Mouse (Mus musculus): ENCODE results near the gene Btbd11. TPM values are rescaled to one million over a fixed set of nuclear protein-coding genes. Genes with fewer than 3 reads are reported as not detected.

Gene Btbd11
- polyA plus RNA-seq, 1 experiment: 38.7 TPM

- Histone ChIP-seq H3K27ac (ENCODE audit: insufficient read depth, low read length) (no peak overlapping the region), H3K27me3 (ENCODE audit: control insufficient read depth, insufficient read depth, low read length) (no peaks in the 10 kb centered on the region), H3K4me3 (replicated peaks; ENCODE audit: insufficient read depth, low read depth, low read length) (no peak overlapping the region), H3K4me1 (ENCODE audit: control insufficient read depth, insufficient read depth, low read length) (no peaks in the 10 kb centered on the region)
- WGBS: 59% methylated on average over 6 of the region's 6 CpGs
- DNase-seq: no peak
- TF ChIP-seq CTCF (IDR thresholded peaks at IDR 0.05; ENCODE audit: borderline replicate concordance, insufficient read depth, low read depth, low read length) (no peak), POLR2A (IDR thresholded peaks at IDR 0.05; ENCODE audit: borderline replicate concordance, insufficient read depth, low read length) (no peak)
These were observed 205.4 kb downstream of the Btbd11 start for GRCm38 (mm10) chr10:85591986-85592385.

DNA sequence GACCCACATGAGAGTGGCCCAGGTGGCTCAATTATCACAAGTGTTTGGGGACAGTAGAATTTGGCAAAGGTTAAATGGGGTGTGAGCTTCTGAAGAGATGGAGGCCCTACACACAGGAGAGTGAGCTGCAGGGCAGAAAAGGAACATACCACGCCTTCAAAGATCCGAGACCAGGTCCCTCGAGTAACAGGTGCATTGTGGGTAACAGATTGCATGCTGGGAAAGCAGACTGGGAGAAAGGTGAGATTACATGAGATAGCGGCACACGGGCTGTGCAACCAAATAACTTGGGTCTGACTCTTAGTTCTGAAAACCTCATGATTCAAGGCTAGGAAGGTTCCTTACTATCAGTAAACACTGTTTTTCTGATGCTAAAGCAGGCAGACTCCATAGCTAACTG lies 209.7 kb downstream of the Btbd11 start:
- Histone ChIP-seq H3K4me1 (ENCODE audit: control insufficient read depth, insufficient read depth, low read length) (peaks cover 6% of the 10 kb centered on the region), H3K27ac (ENCODE audit: insufficient read depth, low read length) (no peak overlapping the region), H3K27me3 (ENCODE audit: control insufficient read depth, insufficient read depth, low read length) (no peaks in the 10 kb centered on the region), H3K4me3 (replicated peaks; ENCODE audit: insufficient read depth, low read depth, low read length) (no peak overlapping the region)
- TF ChIP-seq CTCF (IDR thresholded peaks at IDR 0.05; ENCODE audit: borderline replicate concordance, insufficient read depth, low read depth, low read length): no peak
- TF ChIP-seq POLR2A (IDR thresholded peaks at IDR 0.05; ENCODE audit: borderline replicate concordance, insufficient read depth, low read length): no peak
- 98% methylated on average over 5 of the region's 5 CpGs for WGBS
- no peak for DNase-seq

DNA sequence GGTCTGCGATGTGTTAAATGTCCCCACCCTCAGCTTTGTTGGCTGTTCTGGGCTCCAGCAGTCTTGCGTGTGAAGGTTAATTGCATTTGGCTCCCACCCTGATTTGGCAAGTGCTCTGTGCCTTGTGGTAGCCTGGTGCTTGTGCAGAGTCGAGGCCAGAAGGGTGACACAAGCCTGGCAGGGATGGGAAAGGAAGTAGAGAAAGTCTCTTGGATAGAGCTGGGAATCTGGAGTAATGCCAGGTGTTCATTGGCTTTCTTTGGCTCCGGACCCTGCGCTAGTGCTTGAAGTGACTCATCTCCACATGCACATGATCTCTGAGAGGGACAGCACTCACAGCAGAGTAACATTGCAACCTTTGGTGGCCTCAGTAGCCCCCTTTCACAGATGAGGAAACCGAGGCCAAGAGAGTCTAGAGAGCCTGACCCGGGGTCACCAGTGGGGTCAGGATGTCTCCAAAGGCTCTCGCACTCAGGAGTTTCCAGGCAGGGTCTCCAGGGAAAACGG lies 211.5 kb downstream of the Btbd11 start:
- WGBS: 2% methylated on average over 9 of the region's 9 CpGs
- Histone ChIP-seq H3K27ac (ENCODE audit: insufficient read depth, low read length) (no peak overlapping the region), H3K4me1 (ENCODE audit: control insufficient read depth, insufficient read depth, low read length) (peaks cover 6% of the 10 kb centered on the region), H3K4me3 (replicated peaks; ENCODE audit: insufficient read depth, low read depth, low read length) (peak overlapping the region; percentile 41), H3K27me3 (ENCODE audit: control insufficient read depth, insufficient read depth, low read length) (no peaks in the 10 kb centered on the region)
- DNase-seq: peak; percentile 66 to 86
- TF ChIP-seq POLR2A (IDR thresholded peaks at IDR 0.05; ENCODE audit: borderline replicate concordance, insufficient read depth, low read length): no peak
- TF ChIP-seq CTCF (IDR thresholded peaks at IDR 0.05; ENCODE audit: borderline replicate concordance, insufficient read depth, low read depth, low read length): no peak

DNA sequence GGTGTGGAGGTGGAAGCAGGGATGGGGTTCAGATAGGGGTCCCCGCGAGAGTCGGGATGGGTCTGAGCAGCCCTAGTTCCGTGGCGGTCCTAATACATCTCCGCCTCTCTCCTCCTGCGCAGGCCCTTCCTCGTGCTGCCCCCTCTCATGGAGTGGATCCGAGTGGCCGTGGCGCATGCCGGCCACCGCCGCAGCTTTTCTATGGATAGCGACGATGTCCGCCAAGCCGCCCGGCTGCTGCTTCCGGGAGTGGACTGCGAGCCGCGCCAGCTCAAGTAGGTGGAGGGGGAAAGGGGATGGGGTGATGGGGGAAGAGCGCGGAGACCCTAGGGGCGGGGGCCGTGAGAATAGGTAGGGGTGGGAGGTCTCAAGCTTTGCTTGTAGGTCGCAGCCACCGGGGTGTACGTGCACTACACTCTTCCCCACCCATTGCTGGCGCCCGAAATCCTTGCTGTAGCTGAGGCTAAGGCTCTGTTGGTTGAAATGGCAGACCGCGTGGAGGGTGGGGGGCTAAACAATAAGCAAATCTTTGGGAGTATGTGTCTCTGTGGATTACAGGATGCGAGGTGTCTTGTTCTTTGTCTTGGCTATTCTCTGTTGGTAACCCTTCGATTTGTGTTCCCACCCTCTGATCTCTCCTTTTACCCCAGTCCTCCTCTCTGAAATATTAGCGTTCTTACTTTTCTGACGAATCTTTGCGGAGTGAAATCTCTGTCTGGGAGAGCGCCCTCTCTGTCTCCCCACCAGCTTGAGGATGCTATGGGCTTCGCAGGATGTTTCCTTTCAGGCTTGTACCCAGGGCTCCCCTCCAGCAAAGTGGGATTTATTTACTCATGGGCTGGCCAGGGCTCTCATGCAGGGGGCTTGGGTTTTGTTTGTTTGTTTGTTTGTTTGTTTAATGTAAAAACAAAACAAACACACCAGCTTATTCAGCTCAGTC lies 212.3 kb downstream of the Btbd11 start:
- Histone ChIP-seq H3K4me3 (replicated peaks; ENCODE audit: insufficient read depth, low read depth, low read length) (peak overlapping the region; percentile 41), H3K4me1 (ENCODE audit: control insufficient read depth, insufficient read depth, low read length) (peaks cover 6% of the 10 kb centered on the region), H3K27ac (ENCODE audit: insufficient read depth, low read length) (no peak overlapping the region), H3K27me3 (ENCODE audit: control insufficient read depth, insufficient read depth, low read length) (no peaks in the 10 kb centered on the region)
- DNase-seq: peak; percentile 27 to 30
- TF ChIP-seq CTCF (IDR thresholded peaks at IDR 0.05; ENCODE audit: borderline replicate concordance, insufficient read depth, low read depth, low read length) (no peak), POLR2A (IDR thresholded peaks at IDR 0.05; ENCODE audit: borderline replicate concordance, insufficient read depth, low read length) (no peak)
- WGBS: 9% methylated on average over 41 of the region's 41 CpGs

DNA sequence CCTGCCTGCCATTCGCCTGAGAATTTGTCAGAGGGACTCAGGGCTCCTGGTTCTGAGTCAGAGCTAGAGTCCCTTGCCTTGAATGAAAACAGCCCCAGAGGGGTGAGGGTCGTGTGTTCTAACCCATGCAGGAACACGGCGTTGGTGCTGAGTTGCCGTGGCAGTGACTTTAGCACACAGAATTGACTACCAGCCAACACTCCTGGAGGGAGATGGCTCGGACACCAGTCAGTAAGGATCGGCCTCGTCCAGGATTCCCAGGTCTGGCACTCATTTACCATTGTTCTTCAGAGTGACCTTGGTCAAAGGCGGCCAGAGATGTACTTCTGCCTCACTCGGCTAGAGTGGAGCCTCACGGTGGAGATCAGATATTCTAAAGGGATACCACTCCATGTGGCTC lies 215.9 kb downstream of the Btbd11 start:
- Histone ChIP-seq H3K27ac (ENCODE audit: insufficient read depth, low read length) (no peak overlapping the region), H3K4me3 (replicated peaks; ENCODE audit: insufficient read depth, low read depth, low read length) (no peak overlapping the region), H3K4me1 (ENCODE audit: control insufficient read depth, insufficient read depth, low read length) (peaks cover 12% of the 10 kb centered on the region), H3K27me3 (ENCODE audit: control insufficient read depth, insufficient read depth, low read length) (no peaks in the 10 kb centered on the region)
- no peak for DNase-seq
- 73% methylated on average over 11 of the region's 11 CpGs for WGBS
- TF ChIP-seq CTCF (IDR thresholded peaks at IDR 0.05; ENCODE audit: borderline replicate concordance, insufficient read depth, low read depth, low read length): no peak
- TF ChIP-seq POLR2A (IDR thresholded peaks at IDR 0.05; ENCODE audit: borderline replicate concordance, insufficient read depth, low read length): no peak

- peaks cover 9% of the 10 kb centered on the region for H3K4me1 ChIP-seq (ENCODE audit: control insufficient read depth, insufficient read depth, low read length)
- peak; percentile 47 to 55 for DNase-seq
- WGBS: 12% methylated on average over 9 of the region's 9 CpGs
- H3K4me3 ChIP-seq (replicated peaks; ENCODE audit: insufficient read depth, low read depth, low read length): no peak overlapping the region
- H3K27me3 ChIP-seq (ENCODE audit: control insufficient read depth, insufficient read depth, low read length): no peaks in the 10 kb centered on the region
- no peak overlapping the region for H3K27ac ChIP-seq (ENCODE audit: insufficient read depth, low read length)
- no peak for TF ChIP-seq CTCF (IDR thresholded peaks at IDR 0.05; ENCODE audit: borderline replicate concordance, insufficient read depth, low read depth, low read length)
- no peak for TF ChIP-seq POLR2A (IDR thresholded peaks at IDR 0.05; ENCODE audit: borderline replicate concordance, insufficient read depth, low read length)
These were observed 217.9 kb downstream of the Btbd11 start for GRCm38 (mm10) chr10:85604556-85604955.

- DNase-seq: peak; percentile 52 to 62
- Histone ChIP-seq H3K27ac (ENCODE audit: insufficient read depth, low read length) (no peak overlapping the region), H3K27me3 (ENCODE audit: control insufficient read depth, insufficient read depth, low read length) (no peaks in the 10 kb centered on the region), H3K4me1 (ENCODE audit: control insufficient read depth, insufficient read depth, low read length) (peaks cover 9% of the 10 kb centered on the region), H3K4me3 (replicated peaks; ENCODE audit: insufficient read depth, low read depth, low read length) (no peak overlapping the region)
- 24% methylated on average over 14 of the region's 14 CpGs for WGBS
- TF ChIP-seq CTCF (IDR thresholded peaks at IDR 0.05; ENCODE audit: borderline replicate concordance, insufficient read depth, low read depth, low read length) (no peak), POLR2A (IDR thresholded peaks at IDR 0.05; ENCODE audit: borderline replicate concordance, insufficient read depth, low read length) (no peak)
These were observed 222.1 kb downstream of the Btbd11 start for GRCm38 (mm10) chr10:85608550-85609278.

Measured in cerebellum, adult 2 months (tissue).